ENCODE assay signal across 12 mouse cellular contexts in the genomic region with DNA sequence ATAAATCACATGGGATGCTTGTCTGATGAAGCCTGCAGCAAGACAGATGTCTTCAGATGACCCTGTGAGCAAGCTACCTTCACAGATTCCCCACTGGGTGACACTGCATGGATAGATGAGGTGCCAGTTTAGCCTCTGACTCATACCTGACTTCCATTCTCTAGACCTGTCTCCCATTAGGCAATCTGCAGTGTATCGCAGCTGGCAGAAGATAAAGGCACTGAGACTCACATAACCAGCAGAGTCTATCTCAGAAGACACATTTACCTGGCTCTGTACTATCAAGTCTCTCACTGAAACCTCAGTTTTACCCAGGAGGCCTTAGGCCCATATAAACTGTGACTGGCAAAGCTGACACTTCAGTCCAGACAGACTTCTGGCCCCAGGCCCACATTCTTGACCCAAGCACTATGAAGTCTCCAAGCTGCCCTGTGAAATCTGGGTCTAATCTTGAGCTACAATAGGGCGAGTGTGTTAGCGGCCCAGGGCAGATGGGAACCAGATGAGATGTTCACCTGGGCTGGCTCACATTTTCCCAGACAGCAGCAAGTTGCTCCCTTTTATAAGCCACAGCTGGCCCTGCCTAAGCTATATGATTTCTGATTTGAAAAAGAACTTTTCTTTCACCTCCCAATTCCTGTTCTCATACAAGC. TPM values are rescaled to one million over a fixed set of nuclear protein-coding genes. Genes with fewer than 3 reads are reported as not detected.
A peak's percentile ranks its signal among the peaks of the same experiment; 100 is the strongest.
DNase-seq lines count a peak whose midpoint lies in the region; ATAC-seq and TF ChIP-seq lines count a peak whose summit lies in the region.
"Had no signal": no experiment of that assay in that cellular context is flagged by ENCODE, and none has a peak within 500 bp of the region (broad histone marks: within the 10 kb centered on the region; RNA-seq: fewer than 3 reads in every experiment).

No protein-coding gene starts in this region.

- no peaks in the 10 kb centered on the region for H3K27me3 ChIP-seq in spleen, adult 2 months (ENCODE audit: control insufficient read depth, insufficient read depth, low read length)
- no peaks in the 10 kb centered on the region for H3K27me3 ChIP-seq in limb, embryonic 11.5 days (ENCODE audit: control insufficient read depth, insufficient read depth, low read length)
- H3K27me3 ChIP-seq: CH12.LX; liver, embryonic 15.5 days had no signal

- no peak overlapping the region for H3K4me3 ChIP-seq in spleen, adult 2 months (ENCODE audit: extremely low read depth, insufficient read depth, insufficient read length)
- H3K4me3 ChIP-seq in limb, embryonic 11.5 days (ENCODE audit: low read depth, low read length), result no peak overlapping the region
- H3K4me3 ChIP-seq: liver, embryonic 15.5 days had no signal

- peak; percentile 87 for ATAC-seq in limb, embryonic 11.5 days (ENCODE audit: insufficient number of reproducible peaks, low FRiP score, low TSS enrichment, low read depth)
- no peak for ATAC-seq in activated CD4-positive, CD25-positive, alpha-beta regulatory T cell, adult 4 months
- ATAC-seq: hindbrain, postnatal 0 days had no signal

- H3K4me2 ChIP-seq in limb, embryonic 11.5 days (ENCODE audit: low read depth, severe bottlenecking), result no peak overlapping the region
- H3K4me2 ChIP-seq: liver, embryonic 15.5 days had no signal

- WGBS in spleen, adult 2 months, result 70% methylated on average over 3 of the region's 3 CpGs
- WGBS in limb, embryonic 11.5 days, result 31% methylated on average over 3 of the region's 3 CpGs

- TF ChIP-seq POLR2A in spleen, adult 2 months (IDR thresholded peaks at IDR 0.05; ENCODE audit: low read depth, low read length), result no peak

- H3K9ac ChIP-seq in limb, embryonic 11.5 days (ENCODE audit: low read length), result no peak overlapping the region
- H3K9ac ChIP-seq: liver, embryonic 15.5 days had no signal

- peak; percentile 14 for DNase-seq in gastrocnemius, postnatal 10 days
- DNase-seq in gastrocnemius, postnatal 4 days (ENCODE audit: low spot score in 2 of 2), result no peak
- DNase-seq in spleen, adult 2 months (ENCODE audit: low read depth in 1 of 2, low spot score in 2 of 2), result no peak
- no peak for DNase-seq in spleen, postnatal 10 days (ENCODE audit: low spot score in 2 of 2)
- DNase-seq in limb, embryonic 11.5 days (ENCODE audit: low spot score), result peak; percentile 75
- DNase-seq in frontal cortex, postnatal 10 days (ENCODE audit: low spot score in 2 of 2), result no peak
- no peak for DNase-seq in urinary bladder, postnatal 10 days (ENCODE audit: low spot score)
- DNase-seq: adrenal gland, postnatal 36 days had no signal

- H3K27ac ChIP-seq in spleen, adult 2 months (ENCODE audit: insufficient read depth, low read length), result peak overlapping the region; percentile 71
- H3K27ac ChIP-seq in limb, embryonic 11.5 days (replicated peaks; ENCODE audit: low read depth, low read length), result 0 out of 2 replicates have a peak overlapping the region, but pooled peaks have one; percentile 18
- H3K27ac ChIP-seq: hindbrain, postnatal 0 days; liver, embryonic 15.5 days had no signal

- peaks cover 8% of the 10 kb centered on the region; the same call in 1 of the 2 replicates for H3K4me1 ChIP-seq in spleen, adult 2 months (ENCODE audit: control insufficient read depth, insufficient read depth, insufficient read length)
- 0 out of 2 replicates have a peak, but pooled peaks cover 7% of the 10 kb centered on the region for H3K4me1 ChIP-seq in limb, embryonic 11.5 days (ENCODE audit: control insufficient read depth, insufficient read depth, low read length)
- H3K4me1 ChIP-seq: liver, embryonic 15.5 days had no signal

- no peaks in the 10 kb centered on the region for H3K9me3 ChIP-seq in limb, embryonic 11.5 days (ENCODE audit: control insufficient read depth, low read length)
- H3K9me3 ChIP-seq: liver, embryonic 15.5 days had no signal

- TF ChIP-seq CTCF in spleen, adult 2 months (IDR thresholded peaks at IDR 0.05; ENCODE audit: extremely low read depth, insufficient read depth, insufficient read length, insufficient replicate concordance), result no peak

- peaks cover 9% of the 10 kb centered on the region for H3K36me3 ChIP-seq in spleen, adult 2 months (ENCODE audit: control insufficient read depth, insufficient read depth, low read length)
- H3K36me3 ChIP-seq in limb, embryonic 11.5 days (ENCODE audit: control insufficient read depth, insufficient read depth, low read length), result peaks cover 2% of the 10 kb centered on the region; the same call in 1 of the 2 replicates
- H3K36me3 ChIP-seq: liver, embryonic 15.5 days had no signal

RNA-seq across cellular contexts. Expression of a gene that starts 22.2 kb away (rescaled TPM):
- 1 to 10 TPM; 1.7 to 2.7 TPM for total RNA-seq in gastrocnemius, postnatal 10 days (2021)
- total RNA-seq in gastrocnemius, postnatal 4 days (2021), result 1 to 10 TPM; 4.2 to 5.8 TPM
- 20.9 and 23.2 TPM in 2 replicates for polyA plus RNA-seq in spleen, adult 2 months (2012; rRNA removed)
- polyA plus RNA-seq in limb, embryonic 11.5 days (2014; fragmentation: Nextera tagmentation; extraction: Ambion mirVana), result 13.3 and 14.2 TPM in 2 replicates
- polyA plus RNA-seq in activated CD4-positive, CD25-positive, alpha-beta regulatory T cell, adult 4 months (2017; shearing (Covaris generic)), result 10 to 100 TPM; 26.3 to 27.2 TPM

Comparison
In these comparisons a context has a peak if more than half of its experiments do, and no peak if none do; other contexts are left out.
1. DNase-seq: peak in gastrocnemius, postnatal 10 days (single experiment) and limb, embryonic 11.5 days (single experiment); none in gastrocnemius, postnatal 4 days (0 of 2), spleen, adult 2 months (0 of 2), spleen, postnatal 10 days (0 of 2), frontal cortex, postnatal 10 days (0 of 2) and urinary bladder, postnatal 10 days (single experiment).